Mouse (Mus musculus) limb, embryonic 14.5 days (tissue): ENCODE measurements at regions not wholly inside any gene's neighbourhood (a gene's known extent, or its start where the extent isn't known, plus 50 kb on each side); places are given as distances from the start of the nearest gene placed in this dataset.

ENCODE experiments used
- ATAC-seq: fragments of 200-750 bp; cut with Nextera tagmentation; 2 replicates; pipeline ENCODE4 v1.8.0; 2017; ENCODE audit warnings: low read depth, moderate number of reproducible peaks, moderate TSS enrichment; ENCODE audit not compliant: low FRiP score
- DNase-seq: peaks from one replicate; pipeline ENCODE4 v3.0.0-alpha.2; 2015; ENCODE audit warnings: low spot score
- H3K27ac ChIP-seq: fragments of 300-500 bp; sonication (generic); replicated peaks from 2 replicates; pipeline ENCODE4 v1.5.1; 2014; ENCODE audit warnings: low read depth, mild to moderate bottlenecking, low read length, moderate library complexity, mixed read lengths
- H3K27me3 ChIP-seq: fragments of 300-500 bp; sonication (generic); 2 replicates; pipeline ENCODE4 v1.6.1; 2014; ENCODE audit warnings: low read length, mixed read lengths; ENCODE audit not compliant: control insufficient read depth, insufficient read depth
- H3K36me3 ChIP-seq: fragments of 300-500 bp; sonication (generic); 2 replicates; pipeline ENCODE4 v1.6.1; 2014; ENCODE audit warnings: mild to moderate bottlenecking, low read length, moderate library complexity, mixed read lengths; ENCODE audit not compliant: control insufficient read depth, insufficient read depth
- H3K4me1 ChIP-seq: fragments of 300-500 bp; sonication (generic); 2 replicates; pipeline ENCODE4 v1.6.1; 2014; ENCODE audit warnings: antibody characterized with exemption, low read length, mixed read lengths; ENCODE audit not compliant: control insufficient read depth, insufficient read depth
- H3K4me2 ChIP-seq: fragments of 300-500 bp; sonication (generic); replicated peaks from 2 replicates; pipeline ENCODE4 v1.6.1; 2014; ENCODE audit warnings: low read depth, mild to moderate bottlenecking, low read length, moderate library complexity; ENCODE audit not compliant: severe bottlenecking
- H3K4me3 ChIP-seq: fragments of 300-500 bp; sonication (generic); replicated peaks from 2 replicates; pipeline ENCODE4 v1.5.1; 2014; ENCODE audit warnings: low read length
- H3K9ac ChIP-seq: fragments of 300-500 bp; sonication (generic); 2 replicates; pipeline ENCODE4 v1.6.1; 2014; ENCODE audit warnings: mild to moderate bottlenecking, low read depth, low read length, moderate library complexity; ENCODE audit not compliant: severe bottlenecking
- H3K9me3 ChIP-seq: fragments of 300-500 bp; sonication (generic); 2 replicates; pipeline ENCODE4 v1.6.1; 2016; ENCODE audit warnings: low read length; ENCODE audit not compliant: control insufficient read depth
- POLR2A ChIP-seq: fragments of 200-500 bp; IDR thresholded peaks from 2 replicates; pipeline ENCODE4 v1.8.0; 2012; ENCODE audit warnings: inconsistent platforms, mild to moderate bottlenecking, moderate library complexity, borderline replicate concordance; ENCODE audit not compliant: insufficient read depth, insufficient read length; ENCODE audit errors: extremely low read depth
- WGBS: fragments of 180-500 bp; shearing (Covaris S2); extraction: QIAGEN DNeasy Blood & Tissue Kit; methylation state at CpG from one replicate; pipeline ENCODE4 v1.1.7; 2014; 5-methylcytosine and 5-hydroxymethylcytosine counted together

- Histone ChIP-seq H3K4me3 (no peak overlapping the region), H3K27me3 (no peaks in the 10 kb centered on the region), H3K4me2 (no peak overlapping the region), H3K4me1 (peaks cover 25% of the 10 kb centered on the region), H3K36me3 (no peaks in the 10 kb centered on the region), H3K9ac (no peak overlapping the region), H3K9me3 (peaks cover 7% of the 10 kb centered on the region; the same call in 1 of the 2 replicates), H3K27ac (no peak overlapping the region; the same call in 1 of the 2 replicates)
- WGBS = 41% methylated on average over 3 of the region's 3 CpGs
- ATAC-seq = peak; percentile 61
- no peak for TF ChIP-seq POLR2A
- DNase-seq = peak; percentile 81
Measured at GRCm38 (mm10) chr7:83230496-83231325, 354.0 kb upstream of the Tmc3 start.

GRCm38 (mm10) chr7:83235659-83236058 lies 349.1 kb upstream of the Tmc3 start:
- no peaks in the 10 kb centered on the region for H3K36me3 ChIP-seq
- H3K9ac ChIP-seq = no peak overlapping the region
- WGBS = 76% methylated on average over 3 of the region's 3 CpGs
- peaks cover 6% of the 10 kb centered on the region for H3K4me1 ChIP-seq
- no peaks in the 10 kb centered on the region for H3K27me3 ChIP-seq
- TF ChIP-seq POLR2A = no peak
- DNase-seq = no peak
- H3K4me3 ChIP-seq = no peak overlapping the region
- no peaks in the 10 kb centered on the region for H3K9me3 ChIP-seq
- no peak overlapping the region for H3K27ac ChIP-seq
- no peak for ATAC-seq
- H3K4me2 ChIP-seq = no peak overlapping the region

DNA sequence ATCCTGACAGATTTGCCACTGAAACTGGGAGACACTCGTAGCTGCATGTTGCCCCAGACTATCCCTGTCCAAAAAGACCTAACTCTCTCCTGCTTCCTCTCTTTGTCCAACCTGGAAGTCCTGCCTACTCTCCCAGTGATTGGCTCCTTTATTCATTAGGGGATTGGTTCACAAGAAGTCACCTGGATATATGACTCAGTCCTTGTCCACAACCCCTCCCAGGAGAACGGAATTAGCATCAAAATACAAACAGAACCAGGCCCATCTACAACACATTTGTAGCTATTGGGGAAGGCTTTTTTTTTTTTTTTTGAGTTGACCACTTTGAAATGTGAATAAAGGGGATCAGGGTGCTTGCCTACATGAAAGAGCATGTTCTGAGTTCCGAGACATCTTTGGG lies 347.4 kb upstream of the Tmc3 start:
- H3K36me3 ChIP-seq = no peaks in the 10 kb centered on the region
- no peak for DNase-seq
- no peak overlapping the region for H3K27ac ChIP-seq
- TF ChIP-seq POLR2A = no peak
- WGBS = 81% methylated on average over 3 of the region's 3 CpGs
- peaks cover 5% of the 10 kb centered on the region for H3K4me1 ChIP-seq
- no peak overlapping the region for H3K4me3 ChIP-seq
- H3K9ac ChIP-seq = no peak overlapping the region
- no peak for ATAC-seq
- no peaks in the 10 kb centered on the region for H3K9me3 ChIP-seq
- H3K27me3 ChIP-seq = no peaks in the 10 kb centered on the region
- no peak overlapping the region for H3K4me2 ChIP-seq

- peak; percentile 8 for DNase-seq
Measured at GRCm38 (mm10) chr7:83238091-83238490, 346.6 kb upstream of the Tmc3 start.

GRCm38 (mm10) chr7:83242233-83242632 lies 342.5 kb upstream of the Tmc3 start:
- Histone ChIP-seq H3K27me3 (no peaks in the 10 kb centered on the region), H3K9ac (no peak overlapping the region), H3K4me2 (no peak overlapping the region), H3K9me3 (no peaks in the 10 kb centered on the region), H3K4me3 (no peak overlapping the region), H3K36me3 (no peaks in the 10 kb centered on the region), H3K27ac (peak overlapping the region; percentile 16), H3K4me1 (peaks cover 10% of the 10 kb centered on the region)
- 0 out of 2 replicates have a peak, but pooled peaks have one; percentile 34 for ATAC-seq
- TF ChIP-seq POLR2A = no peak
- peak; percentile 21 for DNase-seq
- WGBS = 32% methylated on average over 3 of the region's 3 CpGs

More at GRCm38 (mm10) chr7:83238091-83238490, 346.6 kb upstream of the Tmc3 start:
- ATAC-seq = no peak
- H3K9me3 ChIP-seq = no peaks in the 10 kb centered on the region
- H3K4me1 ChIP-seq = peaks cover 9% of the 10 kb centered on the region
- TF ChIP-seq POLR2A = no peak
- no peaks in the 10 kb centered on the region for H3K36me3 ChIP-seq
- H3K4me2 ChIP-seq = no peak overlapping the region
- H3K4me3 ChIP-seq = no peak overlapping the region
- H3K27me3 ChIP-seq = no peaks in the 10 kb centered on the region
- no peak overlapping the region for H3K9ac ChIP-seq
- no peak overlapping the region for H3K27ac ChIP-seq
